Mouse (Mus musculus) MEL (cell line): ENCODE data around the gene Arhgef2. TPM values are rescaled to one million over a fixed set of nuclear protein-coding genes. Genes with fewer than 3 reads are reported as not detected.

ENCODE experiments used
- DNase-seq: peaks from one replicate; pipeline ENCODE4 v3.0.0; 2011; ENCODE audit warnings: low read depth, low spot score
- H3K27ac ChIP-seq: 2 replicates; pipeline ENCODE4 v1.5.1; 2012; ENCODE audit warnings: low read depth, mild to moderate bottlenecking, control low read depth, low read length, moderate library complexity; ENCODE audit not compliant: control insufficient read depth
- H3K27me3 ChIP-seq, 2 experiments: fragments of 150-350 bp in 1 of 2; sonication (generic) in 1 of 2; 2 replicates each; pipeline ENCODE4 v1.6.1; 2012; ENCODE audit warnings: low read length in 2 of 2, mild to moderate bottlenecking in 2 of 2, improper control_type of control experiment in 1 of 2, moderate library complexity in 1 of 2; ENCODE audit not compliant: insufficient read depth in 2 of 2, control insufficient read depth in 1 of 2
- H3K36me3 ChIP-seq, 2 experiments: 2 replicates each; pipeline ENCODE4 v1.6.1; 2012 to 2014; ENCODE audit warnings: low read length in 2 of 2, improper control_type of control experiment in 1 of 2, inconsistent platforms in 1 of 2, mild to moderate bottlenecking in 1 of 2; ENCODE audit not compliant: insufficient read depth in 2 of 2, control insufficient read depth in 1 of 2
- H3K4me1 ChIP-seq, 2 experiments: fragments of 150-350 bp in 1 of 2; sonication (generic) in 1 of 2; 2 replicates each; pipeline ENCODE4 v1.6.1; 2012; ENCODE audit warnings: low read length in 2 of 2, improper control_type of control experiment in 1 of 2, mild to moderate bottlenecking in 1 of 2; ENCODE audit not compliant: insufficient read depth in 2 of 2, control insufficient read depth in 1 of 2
- H3K4me3 ChIP-seq, 2 experiments: fragments of 150-350 bp in 1 of 2; sonication (generic) in 1 of 2; 2 replicates each; pipeline ENCODE4 v1.5.1; 2012; ENCODE audit warnings: low read depth in 2 of 2, low read length in 2 of 2, mild to moderate bottlenecking in 2 of 2, moderate library complexity in 2 of 2, control low read depth in 1 of 2, improper control_type of control experiment in 1 of 2; ENCODE audit not compliant: control insufficient read depth in 1 of 2, insufficient read depth in 1 of 2
- H3K79me2 ChIP-seq: 2 replicates; pipeline ENCODE4 v1.6.1; 2012; ENCODE audit warnings: mild to moderate bottlenecking, low read length, moderate library complexity; ENCODE audit not compliant: control insufficient read depth, poor library complexity, insufficient read depth
- H3K9ac ChIP-seq: 2 replicates; pipeline ENCODE4 v1.6.1; 2012; ENCODE audit warnings: low read depth, mild to moderate bottlenecking, control low read depth, low read length, moderate library complexity; ENCODE audit not compliant: control insufficient read depth, poor library complexity, severe bottlenecking
- H3K9me3 ChIP-seq: fragments of 150-350 bp; sonication (generic); replicated peaks from 2 replicates; pipeline ENCODE4 v1.6.1; 2012; ENCODE audit warnings: mild to moderate bottlenecking, low read length, improper control_type of control experiment, moderate library complexity; ENCODE audit not compliant: insufficient read depth
- BHLHE40 ChIP-seq: IDR thresholded peaks from 2 replicates; pipeline ENCODE4 v1.6.1; 2012; ENCODE audit warnings: low read depth, mild to moderate bottlenecking, inconsistent platforms, low read length, improper control_type of control experiment, borderline replicate concordance
- CHD1 ChIP-seq: IDR thresholded peaks from 2 replicates; pipeline ENCODE4 v1.6.1; 2012; ENCODE audit warnings: low read depth, mild to moderate bottlenecking, inconsistent platforms, low read length, improper control_type of control experiment
- CHD2 ChIP-seq: IDR thresholded peaks from 2 replicates; pipeline ENCODE4 v1.6.1; 2011; ENCODE audit warnings: low read length, improper control_type of control experiment
- E2F4 ChIP-seq: IDR thresholded peaks from 2 replicates; pipeline ENCODE4 v1.6.1; 2011; ENCODE audit warnings: low read depth, low read length, improper control_type of control experiment, borderline replicate concordance
- GABPA ChIP-seq: IDR thresholded peaks from 2 replicates; pipeline ENCODE4 v1.6.1; 2012; ENCODE audit warnings: low read depth, mild to moderate bottlenecking, inconsistent platforms, low read length, improper control_type of control experiment, moderate library complexity
- GATA1 ChIP-seq: IDR thresholded peaks from 2 replicates; pipeline ENCODE4 v1.6.1; 2011; ENCODE audit warnings: low read depth, low read length, improper control_type of control experiment
- HCFC1 ChIP-seq: IDR thresholded peaks from 2 replicates; pipeline ENCODE4 v1.6.1; 2012; ENCODE audit warnings: low read depth, mild to moderate bottlenecking, inconsistent platforms, low read length, improper control_type of control experiment, moderate library complexity
- JUND ChIP-seq: IDR thresholded peaks from 2 replicates; pipeline ENCODE4 v1.6.1; 2011; ENCODE audit warnings: low read depth, mild to moderate bottlenecking, improper control_type of control experiment, low read length
- KAT2A ChIP-seq: conservative IDR thresholded peaks from 2 replicates; pipeline ENCODE4 v1.6.1; 2012; ENCODE audit warnings: low read depth, low read length, improper control_type of control experiment, inconsistent platforms
- MAFK ChIP-seq: IDR thresholded peaks from 2 replicates; pipeline ENCODE4 v1.6.1; 2011; ENCODE audit warnings: low read depth, mild to moderate bottlenecking, low read length, improper control_type of control experiment, borderline replicate concordance
- MAZ ChIP-seq: IDR thresholded peaks from 2 replicates; pipeline ENCODE4 v1.6.1; 2012; ENCODE audit warnings: low read depth, mild to moderate bottlenecking, inconsistent platforms, low read length, improper control_type of control experiment
- MEF2A ChIP-seq: IDR thresholded peaks from 2 replicates; pipeline ENCODE4 v1.6.1; 2014; ENCODE audit warnings: low read depth, mild to moderate bottlenecking, inconsistent platforms, low read length, improper control_type of control experiment; ENCODE audit not compliant: poor library complexity, insufficient replicate concordance, severe bottlenecking; ENCODE audit errors: extremely low read depth
- MXI1 ChIP-seq: IDR thresholded peaks from 2 replicates; pipeline ENCODE4 v1.6.1; 2011; ENCODE audit warnings: mild to moderate bottlenecking, low read depth, low read length, improper control_type of control experiment
- MYB ChIP-seq: IDR thresholded peaks from 2 replicates; pipeline ENCODE4 v1.6.1; 2011; ENCODE audit warnings: mild to moderate bottlenecking, low read depth, low read length, improper control_type of control experiment
- NELFE ChIP-seq: IDR thresholded peaks from 2 replicates; pipeline ENCODE4 v1.6.1; 2011; ENCODE audit warnings: low read depth, low read length, improper control_type of control experiment
- POLR2A ChIP-seq, 2 experiments: IDR thresholded peaks; 2 replicates each; pipeline ENCODE4 v1.6.1; 2011 to 2012; ENCODE audit warnings: low read length in 2 of 2, mild to moderate bottlenecking in 2 of 2, control low read depth in 1 of 2, improper control_type of control experiment in 1 of 2, low read depth in 1 of 2, moderate library complexity in 1 of 2; ENCODE audit not compliant: control insufficient read depth in 1 of 2, insufficient read depth in 1 of 2, poor library complexity in 1 of 2
- POLR2AphosphoS2 ChIP-seq: IDR thresholded peaks from 2 replicates; pipeline ENCODE4 v1.6.1; 2011; ENCODE audit warnings: low read length, improper control_type of control experiment
- RAD21 ChIP-seq: IDR thresholded peaks from 2 replicates; pipeline ENCODE4 v1.6.1; 2011; ENCODE audit warnings: mild to moderate bottlenecking, low read depth, low read length, improper control_type of control experiment
- RCOR1 ChIP-seq: IDR thresholded peaks from 2 replicates; pipeline ENCODE4 v1.6.1; 2012; ENCODE audit warnings: low read depth, mild to moderate bottlenecking, inconsistent platforms, low read length, improper control_type of control experiment
- SIN3A ChIP-seq: IDR thresholded peaks from 2 replicates; pipeline ENCODE4 v1.6.1; 2012; ENCODE audit warnings: low read length, improper control_type of control experiment, inconsistent platforms
- SMC3 ChIP-seq: IDR thresholded peaks from 2 replicates; pipeline ENCODE4 v1.6.1; 2011; ENCODE audit warnings: low read depth, low read length, improper control_type of control experiment
- TAL1 ChIP-seq: IDR thresholded peaks from 2 replicates; pipeline ENCODE4 v1.6.1; 2012; ENCODE audit warnings: mild to moderate bottlenecking, inconsistent platforms, low read length, moderate library complexity, mixed read lengths
- USF1 ChIP-seq: IDR thresholded peaks from 2 replicates; pipeline ENCODE4 v1.6.1; 2014; ENCODE audit warnings: low read depth, mild to moderate bottlenecking, inconsistent platforms, low read length, improper control_type of control experiment, moderate library complexity
- ZC3H11A ChIP-seq: IDR thresholded peaks from 2 replicates; pipeline ENCODE4 v1.6.1; 2012; ENCODE audit warnings: low read depth, mild to moderate bottlenecking, inconsistent platforms, low read length, improper control_type of control experiment
- ZKSCAN1 ChIP-seq: IDR thresholded peaks from 2 replicates; pipeline ENCODE4 v1.6.1; 2012; ENCODE audit warnings: low read depth, mild to moderate bottlenecking, inconsistent platforms, low read length, improper control_type of control experiment, moderate library complexity
- ZNF384 ChIP-seq: IDR thresholded peaks from 2 replicates; pipeline ENCODE4 v1.6.1; 2012; ENCODE audit warnings: low read depth, mild to moderate bottlenecking, inconsistent platforms, low read length, improper control_type of control experiment
- polyA plus RNA-seq, 2 experiments: library from polyadenylated mRNA; stranded (reverse) in 1 of 2; unstranded in 1 of 2; fragments of >175 nt in 1 of 2; fragments of >200 nt in 1 of 2; gene quantifications; 2 replicates each; pipeline versions ENCODE4 v1.2.1 to v1.2.4; 2012; ENCODE audit warnings: low replicate concordance in 2 of 2, low read depth in 1 of 2; ENCODE audit not compliant: insufficient read length in 2 of 2, insufficient read depth in 1 of 2, missing spikeins in 1 of 2
- total RNA-seq: library from RNA; depleted of rRNA; stranded (reverse); fragments of 300-350 nt; gene quantifications from 2 replicates; pipeline ENCODE4 v1.2.3, GENCODE M21; 2012

Gene Arhgef2
- total and polyA plus RNA-seq, 3 experiments = 113 to 183 TPM; not detected in 1

DNA sequence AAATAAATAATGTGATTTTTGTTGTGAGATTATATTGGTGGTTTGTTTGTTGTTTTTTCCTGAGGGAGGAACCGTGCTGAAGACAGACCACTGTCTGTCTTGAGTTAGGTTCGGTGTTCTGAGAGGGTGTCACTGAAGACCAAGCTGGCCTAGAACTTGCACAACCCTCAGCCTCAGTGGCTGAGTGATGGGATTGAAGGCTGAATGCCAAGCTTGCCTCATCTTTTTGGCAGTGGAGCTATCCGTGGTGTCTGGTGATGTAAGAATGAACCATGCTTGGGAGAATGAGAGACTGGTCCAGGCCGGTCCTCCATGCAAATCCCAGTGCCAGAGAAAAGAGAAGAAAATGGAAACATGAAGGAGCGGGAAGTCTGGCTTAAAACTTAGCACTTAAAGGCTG, 36.1 kb upstream of the Arhgef2 start:
- Histone ChIP-seq H3K4me3 (no peak overlapping the region), H3K9ac (no peak overlapping the region), H3K27me3 (no peaks in the 10 kb centered on the region), H3K9me3 (no peaks in the 10 kb centered on the region), H3K36me3 (peaks cover 0 to 21% of the 10 kb centered on the region in 2 experiments; a peak in 2 of 4 replicates), H3K79me2 (no peaks in the 10 kb centered on the region), H3K4me1 (no peaks in the 10 kb centered on the region), H3K27ac (no peak overlapping the region)
- DNase-seq = no peak
- no peak for TF ChIP-seq MAZ
- no peak for TF ChIP-seq MYB
- TF ChIP-seq POLR2AphosphoS2 = no peak
- no peak for TF ChIP-seq NELFE
- no peak for TF ChIP-seq JUND
- no peak for TF ChIP-seq MAFK
- no peak for TF ChIP-seq GATA1
- TF ChIP-seq POLR2A (IDR thresholded peaks at IDR 0.05; ENCODE audit: control insufficient read depth in 1 of 2, insufficient read depth in 1 of 2, low read depth in 1 of 2, low read length in 2 of 2, poor library complexity in 1 of 2) = no peak
- no peak for TF ChIP-seq SMC3
- TF ChIP-seq RCOR1 = no peak
- TF ChIP-seq KAT2A = no peak
- TF ChIP-seq ZNF384 = no peak
- no peak for TF ChIP-seq MEF2A
- TF ChIP-seq MXI1 = no peak

DNA sequence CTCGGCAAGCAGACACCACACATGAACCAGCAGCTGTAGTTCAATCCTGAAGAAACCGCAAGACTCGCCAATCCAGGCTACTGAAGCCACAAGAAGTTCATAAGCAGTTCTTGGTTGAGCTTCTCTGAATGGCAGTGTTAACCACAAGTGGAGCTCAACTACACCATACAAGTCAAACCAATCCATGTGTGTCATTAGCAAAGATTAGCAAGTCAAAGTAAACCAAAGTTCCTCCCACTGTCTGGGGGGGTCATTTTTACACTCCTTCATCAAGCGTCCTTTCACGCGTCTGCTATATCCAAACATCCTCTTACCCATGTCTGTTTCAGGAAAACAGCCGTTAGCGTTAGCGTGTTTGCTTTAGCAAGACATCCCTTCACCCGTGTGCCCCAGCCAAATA, 35.4 kb upstream of the Arhgef2 start:
- TF ChIP-seq CHD2 = no peak
- TF ChIP-seq POLR2A (IDR thresholded peaks at IDR 0.05; ENCODE audit: control insufficient read depth in 1 of 2, insufficient read depth in 1 of 2, low read depth in 1 of 2, low read length in 2 of 2, poor library complexity in 1 of 2) = no peak; a peak in 1 of 4 replicates
- TF ChIP-seq MYB = no peak
- no peak for TF ChIP-seq CHD1
- no peak for TF ChIP-seq NELFE
- TF ChIP-seq HCFC1 = no peak
- TF ChIP-seq SIN3A = no peak
- no peak for TF ChIP-seq TAL1
- no peak for TF ChIP-seq MAFK
- no peak for TF ChIP-seq ZNF384
- no peak for TF ChIP-seq E2F4
- no peak for TF ChIP-seq RAD21
- TF ChIP-seq GATA1 = no peak
- TF ChIP-seq ZKSCAN1 = no peak
- TF ChIP-seq GABPA = no peak
- no peak for TF ChIP-seq ZC3H11A
- no peak for TF ChIP-seq BHLHE40
- TF ChIP-seq USF1 = no peak
- TF ChIP-seq, all 39 proteins: peak for 0
- Histone ChIP-seq H3K4me1 (no peaks in the 10 kb centered on the region), H3K27ac (no peak overlapping the region), H3K9ac (no peak overlapping the region), H3K27me3 (no peaks in the 10 kb centered on the region), H3K79me2 (no peaks in the 10 kb centered on the region), H3K4me3 (no peak overlapping the region), H3K9me3 (no peaks in the 10 kb centered on the region), H3K36me3 (peaks cover 0 to 20% of the 10 kb centered on the region in 2 experiments; a peak in 2 of 4 replicates)
- no peak for DNase-seq
